Mouse (Mus musculus) testis, adult 2 months (tissue): Measurements from ENCODE around the gene Erich6. TPM values are rescaled to one million over a fixed set of nuclear protein-coding genes. Genes with fewer than 3 reads are reported as not detected.

Source experiments
- H3K27ac ChIP-seq: fragments of 200-500 bp; 2 replicates; pipeline ENCODE4 v1.5.1; 2012; ENCODE audit warnings: low read depth, low read length; ENCODE audit not compliant: control insufficient read depth, insufficient read depth
- H3K27me3 ChIP-seq: fragments of 200-500 bp; 2 replicates; pipeline ENCODE4 v1.6.1; 2012; ENCODE audit warnings: mild to moderate bottlenecking, low read length, moderate library complexity; ENCODE audit not compliant: control insufficient read depth, insufficient read depth
- H3K36me3 ChIP-seq: fragments of 200-500 bp; 2 replicates; pipeline ENCODE4 v1.6.1; 2012; ENCODE audit warnings: mild to moderate bottlenecking, low read length; ENCODE audit not compliant: control insufficient read depth, insufficient read depth
- H3K4me1 ChIP-seq: fragments of 200-500 bp; 2 replicates; pipeline ENCODE4 v1.6.1; 2012; ENCODE audit warnings: low read length; ENCODE audit not compliant: control insufficient read depth, insufficient read depth
- H3K4me3 ChIP-seq: fragments of 200-500 bp; 2 replicates; pipeline ENCODE4 v1.5.1; 2012; ENCODE audit warnings: low read depth, mild to moderate bottlenecking, low read length, moderate library complexity, mixed read lengths; ENCODE audit not compliant: control insufficient read depth
- CTCF ChIP-seq: fragments of 200-500 bp; IDR thresholded peaks from 2 replicates; pipeline ENCODE4 v1.5.1; 2012; ENCODE audit warnings: low read depth, mild to moderate bottlenecking, inconsistent platforms, low read length, moderate library complexity; ENCODE audit not compliant: control insufficient read depth, insufficient read depth, insufficient replicate concordance
- POLR2A ChIP-seq: fragments of 200-500 bp; IDR thresholded peaks from 2 replicates; pipeline ENCODE4 v1.6.1; 2012; ENCODE audit warnings: low read depth, mild to moderate bottlenecking, inconsistent platforms, low read length, moderate library complexity; ENCODE audit not compliant: control insufficient read depth
- polyA plus RNA-seq: library from polyadenylated mRNA; depleted of rRNA; stranded (reverse); fragments of >200 nt; gene quantifications from 2 replicates; pipeline ENCODE4 v1.2.3, GENCODE M21; 2012

Gene Erich6
- polyA plus RNA-seq, 1 experiment: 45.1 TPM

- Histone ChIP-seq H3K4me3 (no peak overlapping the region), H3K27me3 (no peaks in the 10 kb centered on the region), H3K36me3 (no peaks in the 10 kb centered on the region), H3K27ac (0 out of 2 replicates have a peak overlapping the region, but pooled peaks have one; percentile 19), H3K4me1 (peaks cover 5% of the 10 kb centered on the region)
- TF ChIP-seq POLR2A: no peak
- TF ChIP-seq CTCF: no peak
These were observed 34.7 kb upstream of the Erich6 start for GRCm38 (mm10) chr3:58671616-58672250.

- TF ChIP-seq CTCF (no peak), POLR2A (no peak)
- no peak overlapping the region for H3K4me3 ChIP-seq
- no peaks in the 10 kb centered on the region for H3K27me3 ChIP-seq
- no peak overlapping the region for H3K27ac ChIP-seq
- no peaks in the 10 kb centered on the region for H3K36me3 ChIP-seq
- H3K4me1 ChIP-seq: peaks cover 5% of the 10 kb centered on the region; the same call in 1 of the 2 replicates
These were observed 27.0 kb upstream of the Erich6 start for GRCm38 (mm10) chr3:58663970-58664369.

GRCm38 (mm10) chr3:58660636-58661035 lies 23.6 kb upstream of the Erich6 start:
- no peaks in the 10 kb centered on the region for H3K36me3 ChIP-seq
- H3K4me1 ChIP-seq: no peaks in the 10 kb centered on the region; the same call in 1 of the 2 replicates
- no peak for TF ChIP-seq CTCF
- TF ChIP-seq POLR2A: no peak
- no peaks in the 10 kb centered on the region for H3K27me3 ChIP-seq
- H3K4me3 ChIP-seq: no peak overlapping the region
- no peak overlapping the region for H3K27ac ChIP-seq

- TF ChIP-seq CTCF: peak; percentile 53; the same call in 1 of the 2 replicates
- no peak for TF ChIP-seq POLR2A
- H3K27me3 ChIP-seq: no peaks in the 10 kb centered on the region
- peaks cover 2% of the 10 kb centered on the region; the same call in 1 of the 2 replicates for H3K4me1 ChIP-seq
- no peaks in the 10 kb centered on the region for H3K36me3 ChIP-seq
- no peak overlapping the region for H3K27ac ChIP-seq
- no peak overlapping the region for H3K4me3 ChIP-seq
These were observed 20.3 kb upstream of the Erich6 start for GRCm38 (mm10) chr3:58657356-58657755.

- Histone ChIP-seq H3K36me3 (no peaks in the 10 kb centered on the region), H3K27ac (no peak overlapping the region), H3K4me3 (no peak overlapping the region), H3K4me1 (peaks cover 2% of the 10 kb centered on the region; the same call in 1 of the 2 replicates), H3K27me3 (no peaks in the 10 kb centered on the region)
- TF ChIP-seq CTCF (peak; percentile 5; the same call in 1 of the 2 replicates), POLR2A (no peak)
These were observed 18.5 kb upstream of the Erich6 start for GRCm38 (mm10) chr3:58655362-58656130.

- H3K4me3 ChIP-seq: no peak overlapping the region
- H3K4me1 ChIP-seq: peaks cover 2% of the 10 kb centered on the region; the same call in 1 of the 2 replicates
- no peak overlapping the region for H3K27ac ChIP-seq
- no peaks in the 10 kb centered on the region for H3K36me3 ChIP-seq
- no peaks in the 10 kb centered on the region for H3K27me3 ChIP-seq
- TF ChIP-seq POLR2A (no peak), CTCF (no peak)
These were observed 16.9 kb upstream of the Erich6 start for GRCm38 (mm10) chr3:58653907-58654306.

GRCm38 (mm10) chr3:58650328-58650727 lies 13.3 kb upstream of the Erich6 start:
- TF ChIP-seq CTCF (no peak), POLR2A (no peak)
- no peaks in the 10 kb centered on the region for H3K36me3 ChIP-seq

More at GRCm38 (mm10) chr3:58650328-58650727, 13.3 kb upstream of the Erich6 start:
- Histone ChIP-seq H3K27me3 (no peaks in the 10 kb centered on the region), H3K27ac (no peak overlapping the region), H3K4me1 (no peaks in the 10 kb centered on the region), H3K4me3 (no peak overlapping the region)
